Mouse (Mus musculus): Measurements from ENCODE around the gene Sycp3. TPM values are rescaled to one million over a fixed set of nuclear protein-coding genes. Genes with fewer than 3 reads are reported as not detected.

Sycp3 gene
- polyA plus RNA-seq, 1 experiment from 2014 or later, result 0.13 TPM

GRCm38 (mm10) chr10:88503421-88504314 is 44.3 kb downstream of the Sycp3 start, which contains the start of gene Chpt1:
Gene Chpt1, minus strand, starts transcription at chr10:88504073.
- TF ChIP-seq CTCF (IDR thresholded peaks at IDR 0.05; ENCODE audit: low read depth), result no peak
- no peak for TF ChIP-seq EP300 (IDR thresholded peaks at IDR 0.05; ENCODE audit: low read depth)

GRCm38 (mm10) chr10:88504481-88504880 is 45.1 kb downstream of the Sycp3 start:
- TF ChIP-seq CTCF (IDR thresholded peaks at IDR 0.05; ENCODE audit: low read depth), result no peak
- TF ChIP-seq EP300 (IDR thresholded peaks at IDR 0.05; ENCODE audit: low read depth), result no peak
- Histone ChIP-seq H3K4me1 (ENCODE audit: insufficient read depth) (peaks cover 5% of the 10 kb centered on the region), H3K9ac (replicated peaks) (0 out of 2 replicates have a peak overlapping the region, but pooled peaks have one; percentile 48), H3K9me3 (ENCODE audit: low read length) (no peaks in the 10 kb centered on the region), H3K27me3 (ENCODE audit: insufficient read depth, low read length) (no peaks in the 10 kb centered on the region), H3K4me2 (ENCODE audit: low read depth, low read length) (peak overlapping the region; percentile 93), H3K4me3 (ENCODE audit: low read depth, low read length) (0 out of 2 replicates have a peak overlapping the region, but pooled peaks have one; percentile 72), H3K27ac (ENCODE audit: low read depth) (peak overlapping the region; percentile 60), H3K36me3 (replicated peaks; ENCODE audit: insufficient read depth, low read length) (no peaks in the 10 kb centered on the region)
- WGBS (ENCODE audit: insufficient replicate concordance), result 54% methylated on average over 3 of the region's 3 CpGs
- ATAC-seq (no peak), DNase-seq (no peak)

More at GRCm38 (mm10) chr10:88503421-88504314, 44.3 kb downstream of the Sycp3 start, which contains the start of gene Chpt1:
- Histone ChIP-seq H3K36me3 (replicated peaks; ENCODE audit: insufficient read depth, low read length) (no peaks in the 10 kb centered on the region), H3K27me3 (ENCODE audit: insufficient read depth, low read length) (no peaks in the 10 kb centered on the region), H3K27ac (ENCODE audit: low read depth) (peak within 1 kb of the TSS; percentile 60), H3K9ac (replicated peaks) (peak within 1 kb of the TSS; percentile 83), H3K4me1 (ENCODE audit: insufficient read depth) (peaks cover 5% of the 10 kb centered on the region), H3K9me3 (ENCODE audit: low read length) (no peaks in the 10 kb centered on the region), H3K4me2 (ENCODE audit: low read depth, low read length) (peak within 1 kb of the TSS; percentile 93), H3K4me3 (ENCODE audit: low read depth, low read length) (peak within 1 kb of the TSS; percentile 72)
- peak; percentile 95 for DNase-seq
- peak; percentile 97 for ATAC-seq
- WGBS (ENCODE audit: insufficient replicate concordance), result under 1% methylated on average over 57 of the region's 80 CpGs

- ATAC-seq (no peak), DNase-seq (no peak)
- TF ChIP-seq CTCF (IDR thresholded peaks at IDR 0.05; ENCODE audit: low read depth) (no peak), EP300 (IDR thresholded peaks at IDR 0.05; ENCODE audit: low read depth) (no peak)
- Histone ChIP-seq H3K9ac (replicated peaks) (no peak overlapping the region), H3K27ac (ENCODE audit: low read depth) (no peak overlapping the region), H3K9me3 (ENCODE audit: low read length) (no peaks in the 10 kb centered on the region), H3K27me3 (ENCODE audit: insufficient read depth, low read length) (no peaks in the 10 kb centered on the region), H3K4me1 (ENCODE audit: insufficient read depth) (peaks cover 5% of the 10 kb centered on the region), H3K4me3 (ENCODE audit: low read depth, low read length) (no peak overlapping the region), H3K4me2 (ENCODE audit: low read depth, low read length) (no peak overlapping the region), H3K36me3 (replicated peaks; ENCODE audit: insufficient read depth, low read length) (no peaks in the 10 kb centered on the region)
- WGBS (ENCODE audit: insufficient replicate concordance), result 76% methylated on average over 5 of the region's 5 CpGs
These were observed 45.9 kb downstream of the Sycp3 start for GRCm38 (mm10) chr10:88505256-88505655.

- ATAC-seq (no peak), DNase-seq (no peak)
These were observed 48.3 kb downstream of the Sycp3 start for GRCm38 (mm10) chr10:88507691-88508143.

GRCm38 (mm10) chr10:88510503-88511271 is 51.3 kb downstream of the Sycp3 start:
- no peak for ATAC-seq
- Histone ChIP-seq H3K9ac (replicated peaks) (no peak overlapping the region), H3K9me3 (ENCODE audit: low read length) (no peaks in the 10 kb centered on the region), H3K4me2 (ENCODE audit: low read depth, low read length) (no peak overlapping the region), H3K4me3 (ENCODE audit: low read depth, low read length) (no peak overlapping the region), H3K4me1 (ENCODE audit: insufficient read depth) (peaks cover 5% of the 10 kb centered on the region; the same call in 1 of the 2 replicates), H3K36me3 (replicated peaks; ENCODE audit: insufficient read depth, low read length) (no peaks in the 10 kb centered on the region), H3K27ac (ENCODE audit: low read depth) (no peak overlapping the region), H3K27me3 (ENCODE audit: insufficient read depth, low read length) (no peaks in the 10 kb centered on the region)
- DNase-seq, result no peak
- WGBS (ENCODE audit: insufficient replicate concordance), result 72% methylated on average over 12 of the region's 12 CpGs
- TF ChIP-seq EP300 (IDR thresholded peaks at IDR 0.05; ENCODE audit: low read depth), result no peak
- no peak for TF ChIP-seq CTCF (IDR thresholded peaks at IDR 0.05; ENCODE audit: low read depth)

More at GRCm38 (mm10) chr10:88507691-88508143, 48.3 kb downstream of the Sycp3 start:
- H3K9ac ChIP-seq (replicated peaks), result no peak overlapping the region
- H3K27me3 ChIP-seq (ENCODE audit: insufficient read depth, low read length), result no peaks in the 10 kb centered on the region
- H3K9me3 ChIP-seq (ENCODE audit: low read length), result no peaks in the 10 kb centered on the region
- no peak for TF ChIP-seq CTCF (IDR thresholded peaks at IDR 0.05; ENCODE audit: low read depth)
- TF ChIP-seq EP300 (IDR thresholded peaks at IDR 0.05; ENCODE audit: low read depth), result no peak
- H3K4me2 ChIP-seq (ENCODE audit: low read depth, low read length), result no peak overlapping the region
- peaks cover 5% of the 10 kb centered on the region for H3K4me1 ChIP-seq (ENCODE audit: insufficient read depth)
- H3K36me3 ChIP-seq (replicated peaks; ENCODE audit: insufficient read depth, low read length), result no peaks in the 10 kb centered on the region
- no peak overlapping the region for H3K27ac ChIP-seq (ENCODE audit: low read depth)
- 65% methylated on average over 7 of the region's 7 CpGs for WGBS (ENCODE audit: insufficient replicate concordance)
- H3K4me3 ChIP-seq (ENCODE audit: low read depth, low read length), result no peak overlapping the region

GRCm38 (mm10) chr10:88511355-88511754 is 52.0 kb downstream of the Sycp3 start:
- H3K9ac ChIP-seq (replicated peaks), result no peak overlapping the region
- H3K36me3 ChIP-seq (replicated peaks; ENCODE audit: insufficient read depth, low read length), result no peaks in the 10 kb centered on the region
- TF ChIP-seq CTCF (IDR thresholded peaks at IDR 0.05; ENCODE audit: low read depth) (no peak), EP300 (IDR thresholded peaks at IDR 0.05; ENCODE audit: low read depth) (no peak)
- no peaks in the 10 kb centered on the region for H3K27me3 ChIP-seq (ENCODE audit: insufficient read depth, low read length)
- H3K27ac ChIP-seq (ENCODE audit: low read depth), result no peak overlapping the region
- H3K4me3 ChIP-seq (ENCODE audit: low read depth, low read length), result no peak overlapping the region
- no peak overlapping the region for H3K4me2 ChIP-seq (ENCODE audit: low read depth, low read length)
- H3K4me1 ChIP-seq (ENCODE audit: insufficient read depth), result peaks cover 5% of the 10 kb centered on the region; the same call in 1 of the 2 replicates
- no peak for ATAC-seq
- no peaks in the 10 kb centered on the region for H3K9me3 ChIP-seq (ENCODE audit: low read length)
- 80% methylated on average over 9 of the region's 9 CpGs for WGBS (ENCODE audit: insufficient replicate concordance)
- DNase-seq, result no peak
